Mouse (Mus musculus): ENCODE data around the gene Bean1. TPM values are rescaled to one million over a fixed set of nuclear protein-coding genes. Genes with fewer than 3 reads are reported as not detected.

Bean1 gene
- total RNA-seq (2022), result 1 to 10 TPM; 5.6 to 8.5 (median 6.2) TPM

DNA sequence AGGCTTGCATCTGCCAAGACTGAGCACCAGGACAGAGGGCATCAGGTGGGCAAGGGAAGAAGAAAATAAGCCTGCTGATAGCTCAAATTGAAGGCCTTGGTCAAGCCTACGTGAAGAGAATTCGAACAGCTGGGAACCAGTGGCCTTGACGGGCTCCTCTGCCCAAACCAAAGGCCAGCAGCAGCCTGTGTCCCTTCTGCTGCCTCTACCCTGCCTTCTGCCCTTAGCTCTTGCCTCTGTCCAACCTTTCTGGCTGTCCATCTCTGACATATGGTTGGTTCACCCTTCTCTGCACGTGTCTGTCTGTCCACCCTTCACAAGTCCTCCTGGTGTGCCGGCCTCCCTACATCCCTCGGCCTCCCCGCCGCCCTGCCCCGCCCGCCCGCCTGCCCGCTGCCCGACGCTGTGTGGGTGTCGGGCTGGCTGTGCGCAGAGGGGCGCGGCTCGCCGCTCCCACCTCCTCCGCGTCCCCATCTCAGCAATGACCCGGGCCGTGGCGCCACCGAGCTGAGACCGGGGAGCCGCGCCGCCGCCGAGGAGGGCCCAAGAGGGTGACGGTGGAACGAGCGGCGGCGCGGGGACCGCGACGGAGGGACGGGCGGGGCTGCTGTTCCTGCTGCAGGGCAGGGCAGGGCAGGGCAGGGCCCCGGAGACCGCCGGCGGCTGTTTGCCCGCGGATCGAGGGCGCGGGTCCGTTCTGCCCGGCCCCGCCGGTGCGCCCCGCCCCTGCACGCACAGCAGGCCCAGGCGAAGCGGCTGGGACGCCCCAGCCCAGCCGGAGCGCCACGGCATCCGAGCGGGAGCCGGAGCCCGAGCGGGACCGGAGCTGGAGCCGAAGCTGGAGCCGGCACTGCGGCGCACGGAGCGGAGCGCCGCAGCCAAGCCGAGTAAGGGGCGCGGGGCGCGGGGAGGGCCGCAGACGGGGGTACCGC lies at the start of gene Bean1:
Bean1 (plus strand) TSS at position 325 of the 932 bp plus-strand sequence.
- no peak for DNase-seq (ENCODE audit: low spot score in 2 of 2)

DNA sequence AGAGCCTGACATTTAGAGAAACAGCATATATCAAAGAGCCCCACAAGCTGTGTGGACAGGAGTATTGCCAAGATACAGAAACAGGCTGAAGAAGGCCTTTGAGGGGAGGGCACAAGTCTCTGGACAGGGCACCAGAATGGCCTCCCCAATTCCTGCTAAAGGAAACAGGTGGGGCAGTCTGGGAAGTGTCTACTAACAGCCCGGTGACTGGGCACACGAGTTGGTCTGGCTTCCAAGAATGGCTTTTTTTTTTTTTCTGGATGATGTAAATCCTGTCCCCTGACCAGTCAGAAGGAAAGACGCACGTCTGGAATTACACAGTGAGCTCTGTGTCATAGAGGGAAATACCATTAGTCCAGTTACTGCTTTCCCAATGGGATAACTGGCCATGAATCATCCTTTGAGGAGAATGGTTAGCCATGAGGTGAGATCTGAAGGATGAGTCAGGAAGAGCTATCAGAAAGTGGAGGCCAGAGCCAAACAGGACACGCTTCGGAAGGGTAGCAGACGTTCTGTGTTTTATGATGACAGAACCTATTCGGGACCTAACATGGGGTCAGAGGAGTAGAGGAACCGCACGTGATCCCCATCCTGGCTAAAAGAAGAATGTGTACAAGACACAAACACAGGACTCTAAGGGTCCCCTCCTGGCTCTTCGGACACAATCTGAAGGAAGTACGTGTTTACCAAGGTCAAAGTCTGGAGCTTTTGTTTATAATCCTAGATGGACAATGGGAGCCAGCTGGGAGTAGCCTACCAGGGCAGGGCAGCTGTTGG lies 48.4 kb upstream of the Bean1 start:
- no peak for DNase-seq (ENCODE audit: low spot score in 2 of 2)

GRCm38 (mm10) chr8:104123080-104123657 lies 47.1 kb upstream of the Bean1 start:
- no peak for DNase-seq (ENCODE audit: low spot score in 2 of 2)

DNA sequence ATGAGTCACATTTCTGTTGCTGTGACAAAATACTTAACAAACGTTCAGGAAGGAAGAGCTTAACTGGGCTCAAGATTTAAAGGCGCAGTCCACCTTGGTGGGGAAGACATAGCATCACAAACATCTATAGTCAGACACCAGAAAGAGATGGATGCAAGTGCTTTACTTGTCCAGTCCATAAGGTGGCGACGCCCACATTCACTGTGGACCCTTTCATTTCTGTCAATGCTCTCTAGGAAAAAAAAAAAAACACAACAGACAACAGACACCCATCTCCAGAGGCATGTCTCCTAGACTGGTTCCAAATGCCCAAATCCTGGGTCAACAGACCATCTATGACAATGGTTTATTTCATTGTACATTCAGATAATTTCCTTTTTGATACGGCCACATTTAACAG lies 45.7 kb upstream of the Bean1 start:
- DNase-seq (ENCODE audit: low spot score in 2 of 2), result no peak

DNA sequence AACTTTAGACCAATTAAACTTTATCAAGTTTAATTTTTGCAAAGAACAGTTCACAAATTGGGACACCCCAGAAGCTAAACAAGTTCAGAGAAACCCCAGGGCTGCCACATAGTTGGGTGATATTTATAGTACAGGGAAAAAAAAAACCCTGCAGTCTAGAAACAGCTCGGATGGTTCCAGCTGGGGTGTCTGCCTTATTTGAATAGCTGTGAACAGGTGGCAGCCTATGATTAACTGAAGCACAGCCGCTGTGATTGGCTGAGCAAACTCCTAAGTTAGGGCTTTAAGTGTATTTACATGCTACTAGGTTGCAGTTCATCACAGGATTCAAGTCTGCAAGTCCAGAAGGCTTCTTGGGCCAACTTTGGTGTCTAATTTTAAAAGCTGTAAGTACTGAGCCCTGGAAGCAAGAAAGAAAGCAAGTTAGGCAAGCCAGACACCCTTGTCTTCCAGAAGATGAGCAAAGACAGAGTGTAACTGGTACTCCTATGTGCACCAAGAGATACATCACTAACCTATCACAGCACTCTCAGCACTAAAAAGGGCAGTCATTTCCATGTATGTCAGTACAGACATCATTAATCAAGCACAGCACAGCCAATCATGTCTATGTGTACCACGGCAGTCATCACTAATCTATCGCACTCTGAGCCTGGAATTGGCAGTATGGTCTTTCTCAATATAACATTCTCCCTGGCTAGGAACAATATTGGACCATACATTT lies 42.9 kb upstream of the Bean1 start:
- DNase-seq (ENCODE audit: low spot score in 2 of 2), result peak; percentile 60 to 70

- no peak for DNase-seq (ENCODE audit: low spot score in 2 of 2)
These were observed 39.3 kb upstream of the Bean1 start for GRCm38 (mm10) chr8:104130916-104131315.

GRCm38 (mm10) chr8:104131414-104131975 lies 38.7 kb upstream of the Bean1 start:
- DNase-seq (ENCODE audit: low spot score in 2 of 2), result peak in 1 of 2 experiments; percentile 24

GRCm38 (mm10) chr8:104134521-104134920 lies 35.7 kb upstream of the Bean1 start:
- DNase-seq (ENCODE audit: low spot score in 2 of 2), result no peak

DNA sequence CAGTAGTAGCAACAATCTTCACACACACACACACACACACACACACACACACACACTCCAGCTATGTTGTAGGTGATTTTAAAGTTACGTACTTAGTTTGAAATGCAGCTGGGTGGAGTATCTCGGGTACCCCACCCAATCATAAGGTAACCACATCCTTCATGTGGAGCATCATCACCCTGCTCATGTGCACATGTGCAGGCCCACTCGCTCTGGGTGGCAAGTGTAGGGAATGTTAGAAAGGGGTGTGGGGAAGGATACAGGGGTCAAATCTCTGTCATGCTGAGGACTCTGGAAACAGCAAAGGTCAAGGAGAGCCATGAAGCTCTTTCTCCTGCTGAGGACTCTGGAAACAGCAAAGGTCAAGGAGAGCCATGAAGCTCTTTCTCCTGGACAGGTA lies 34.0 kb upstream of the Bean1 start:
- DNase-seq (ENCODE audit: low spot score in 2 of 2), result no peak

DNA sequence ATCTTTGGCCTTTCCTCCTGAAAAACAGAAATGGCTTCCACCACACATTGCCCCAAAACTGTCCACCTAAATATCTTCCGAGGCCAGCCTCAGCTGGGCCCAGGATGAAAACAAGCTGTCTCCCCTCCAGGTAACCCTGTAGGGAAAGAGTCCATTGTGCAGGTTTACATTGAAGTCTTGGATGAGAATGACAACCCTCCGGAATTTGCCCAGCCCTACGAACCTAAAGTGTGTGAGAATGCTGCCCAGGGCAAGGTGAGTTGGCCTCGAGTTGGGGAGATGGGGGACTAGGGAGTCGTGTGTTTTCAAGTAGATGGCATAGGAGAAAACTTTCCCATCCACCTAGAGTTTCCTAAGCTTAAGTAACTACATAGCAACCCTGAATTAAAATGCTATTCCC lies 32.6 kb upstream of the Bean1 start:
- no peak for DNase-seq (ENCODE audit: low spot score in 2 of 2)

GRCm38 (mm10) chr8:104140611-104141010 lies 29.6 kb upstream of the Bean1 start:
- no peak for DNase-seq (ENCODE audit: low spot score in 2 of 2)

GRCm38 (mm10) chr8:104142415-104142814 lies 27.8 kb upstream of the Bean1 start:
- DNase-seq (ENCODE audit: low spot score in 2 of 2), result no peak

DNA sequence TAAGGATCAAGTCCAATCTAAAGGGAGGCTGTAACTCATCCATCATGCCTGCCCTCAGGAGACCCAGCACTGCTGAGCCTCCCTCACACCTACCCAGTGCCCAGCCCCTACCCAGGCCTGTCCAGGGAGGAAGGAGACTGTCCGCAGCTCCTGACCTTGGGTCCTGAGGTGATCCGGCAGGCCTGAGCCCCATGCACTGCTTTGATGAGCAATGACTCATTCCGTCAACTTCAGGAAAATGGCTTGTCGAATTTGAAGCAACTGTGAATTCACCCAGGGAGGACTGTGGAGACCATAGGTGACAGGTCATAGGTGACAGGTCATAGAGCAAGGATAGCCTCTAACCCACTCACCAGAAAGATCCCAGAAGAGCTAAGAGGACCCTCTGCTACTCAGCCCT lies 26.9 kb upstream of the Bean1 start:
- DNase-seq (ENCODE audit: low spot score in 2 of 2), result no peak

GRCm38 (mm10) chr8:104144434-104145216 lies 25.6 kb upstream of the Bean1 start:
- DNase-seq (ENCODE audit: low spot score in 2 of 2), result no peak

- DNase-seq (ENCODE audit: low spot score in 2 of 2), result peak; percentile 56 to 89
These were observed 24.1 kb upstream of the Bean1 start for GRCm38 (mm10) chr8:104145981-104146689.

- no peak for DNase-seq (ENCODE audit: low spot score in 2 of 2)
These were observed 23.3 kb upstream of the Bean1 start for GRCm38 (mm10) chr8:104146717-104147494.

DNA sequence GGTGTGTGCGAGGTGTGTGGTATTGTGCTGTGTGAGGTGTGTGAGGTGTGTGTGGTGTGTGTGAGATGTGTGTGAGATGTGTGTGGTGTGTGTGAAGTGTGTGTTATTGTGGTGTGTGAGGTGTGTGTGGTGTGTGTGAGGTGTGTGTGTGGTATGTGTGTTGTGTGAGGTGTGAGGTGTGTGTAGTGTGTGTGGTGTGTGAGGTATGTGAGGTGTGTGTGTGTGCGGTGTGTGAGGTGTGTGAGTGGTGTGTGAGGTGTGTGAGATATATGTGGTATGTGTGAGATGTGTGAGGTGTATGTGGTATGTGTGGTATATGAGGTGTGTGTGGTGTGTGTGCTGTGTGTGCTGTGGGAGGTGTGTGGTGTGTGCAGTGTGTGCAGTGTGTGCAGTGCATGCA lies 22.3 kb upstream of the Bean1 start:
- DNase-seq (ENCODE audit: low spot score in 2 of 2), result no peak

- no peak for DNase-seq (ENCODE audit: low spot score in 2 of 2)
These were observed 9.5 kb upstream of the Bean1 start for GRCm38 (mm10) chr8:104160731-104161130.

GRCm38 (mm10) chr8:104169461-104169860 lies 781 bp upstream of the Bean1 start:
- DNase-seq (ENCODE audit: low spot score in 2 of 2), result no peak

All from layer of hippocampus, adult 8-10 months (tissue).